Mouse (Mus musculus) kidney, embryonic 16.5 days (tissue): ENCODE results near the gene Tbl1x. TPM values are rescaled to one million over a fixed set of nuclear protein-coding genes. Genes with fewer than 3 reads are reported as not detected.
A peak's percentile ranks its signal among the peaks of the same experiment; 100 is the strongest.

Experiments
- ATAC-seq: fragments of 200-750 bp; cut with Nextera tagmentation; 2 replicates; pipeline ENCODE4 v1.8.0; 2017; ENCODE audit warnings: moderate TSS enrichment; ENCODE audit not compliant: low FRiP score, low TSS enrichment
- H3K27ac ChIP-seq: fragments of 300-500 bp; sonication (generic); 2 replicates; pipeline ENCODE4 v1.5.1; 2014; ENCODE audit warnings: low read length
- H3K27me3 ChIP-seq: fragments of 300-500 bp; sonication (generic); 2 replicates; pipeline ENCODE4 v1.6.1; 2014; ENCODE audit warnings: low read length, control low read depth, mixed read lengths; ENCODE audit not compliant: insufficient read depth
- H3K36me3 ChIP-seq: fragments of 300-500 bp; sonication (generic); 2 replicates; pipeline ENCODE4 v1.6.1; 2014; ENCODE audit warnings: low read length, control low read depth, mixed read lengths; ENCODE audit not compliant: insufficient read depth
- H3K4me1 ChIP-seq: fragments of 300-500 bp; sonication (generic); 2 replicates; pipeline ENCODE4 v1.6.1; 2014; ENCODE audit warnings: low read length, control low read depth, mixed read lengths; ENCODE audit not compliant: insufficient read depth
- H3K4me2 ChIP-seq: fragments of 300-500 bp; sonication (generic); replicated peaks from 2 replicates; pipeline ENCODE4 v1.6.1; 2014; ENCODE audit warnings: low read depth, low read length
- H3K4me3 ChIP-seq: fragments of 300-500 bp; sonication (generic); 2 replicates; pipeline ENCODE4 v1.5.1; 2014; ENCODE audit warnings: mild to moderate bottlenecking, low read length
- H3K9ac ChIP-seq: fragments of 300-500 bp; sonication (generic); replicated peaks from 2 replicates; pipeline ENCODE4 v1.6.1; 2014; ENCODE audit warnings: low read length
- H3K9me3 ChIP-seq: fragments of 300-500 bp; sonication (generic); 2 replicates; pipeline ENCODE4 v1.6.1; 2016; ENCODE audit warnings: low read length, control low read depth
- WGBS: fragments of 180-500 bp; shearing (Covaris S2); extraction: QIAGEN DNeasy Blood & Tissue Kit; methylation state at CpG from one replicate; pipeline ENCODE4 v1.1.7; 2014; 5-methylcytosine and 5-hydroxymethylcytosine counted together
- polyA plus RNA-seq: library from polyadenylated mRNA; unstranded; fragments of >200 nt; fragmentation: Nextera tagmentation; extraction: Ambion mirVana; gene quantifications from 2 replicates; pipeline ENCODE4 v1.2.1, GENCODE M21; 2015

Tbl1x gene
- polyA plus RNA-seq, 1 experiment from 2014 or later = 79.6 TPM

DNA sequence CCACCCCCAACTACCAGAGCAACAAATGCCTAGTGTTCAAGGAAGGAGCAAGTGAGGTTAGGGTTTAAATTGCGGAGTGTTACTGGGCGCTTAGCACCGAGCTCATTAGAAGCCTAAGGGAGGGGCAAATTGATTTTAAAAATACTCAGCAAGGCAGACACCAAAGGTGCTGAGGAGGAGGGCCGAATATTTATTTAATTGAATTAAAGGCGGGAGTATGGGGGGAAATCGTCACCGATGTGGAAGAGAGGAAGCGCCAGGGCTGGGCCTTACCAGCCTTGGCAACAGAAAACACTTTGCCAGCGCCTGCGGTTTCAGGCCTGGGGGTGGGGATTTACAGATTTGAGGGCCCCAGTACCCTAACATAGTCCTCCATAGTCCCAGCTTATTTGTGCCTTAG is 1.0 kb upstream of the Tbl1x start:
- ATAC-seq = no peak
- H3K4me1 ChIP-seq = 0 out of 2 replicates have a peak, but pooled peaks cover 19% of the 10 kb centered on the region
- no peaks in the 10 kb centered on the region for H3K9me3 ChIP-seq
- H3K9ac ChIP-seq = no peak overlapping the region
- no peaks in the 10 kb centered on the region for H3K27me3 ChIP-seq
- H3K27ac ChIP-seq = peak overlapping the region; percentile 90
- no peaks in the 10 kb centered on the region for H3K36me3 ChIP-seq
- WGBS = 22% methylated on average over 10 of the region's 10 CpGs
- peak overlapping the region; percentile 54 for H3K4me2 ChIP-seq
- H3K4me3 ChIP-seq = peak overlapping the region; percentile 60; the same call in 1 of the 2 replicates

DNA sequence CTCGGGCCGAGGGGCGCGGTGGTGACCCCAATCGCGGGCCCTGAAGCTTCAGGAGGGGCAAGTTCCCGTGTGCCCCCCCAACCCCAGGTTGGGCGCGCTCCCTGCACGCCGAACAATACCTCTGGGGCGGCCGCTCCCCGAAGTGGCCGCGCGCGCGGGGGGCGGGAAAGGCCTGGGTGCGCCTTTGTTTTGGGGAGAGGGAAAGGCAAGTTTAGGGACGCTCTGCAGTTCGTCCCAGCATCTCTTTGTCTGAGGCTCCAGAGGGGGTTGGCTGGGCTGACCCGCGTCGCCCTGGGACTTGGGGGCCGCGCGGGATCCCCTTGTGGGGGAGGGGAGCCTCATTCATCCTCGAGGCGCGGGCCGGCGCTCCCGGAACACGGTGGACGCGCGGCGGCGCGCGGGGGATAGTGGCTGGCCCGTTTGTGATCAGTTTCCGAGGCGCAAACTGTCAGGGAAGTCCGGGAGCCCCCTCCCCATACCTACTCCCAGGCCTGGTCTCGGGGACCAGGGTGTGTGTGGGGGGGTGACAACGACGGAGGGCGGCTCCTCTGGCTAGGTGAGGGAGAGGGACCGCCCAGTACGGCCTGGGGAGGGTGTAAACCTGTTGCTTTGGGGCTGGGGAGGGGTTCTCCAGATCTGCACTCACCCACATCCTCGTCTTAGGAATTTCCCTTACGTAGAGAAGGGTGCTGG is 634 bp downstream of the Tbl1x start:
- H3K9ac ChIP-seq = peak overlapping the region; percentile 67
- peak; percentile 16; the same call in 1 of the 2 replicates for ATAC-seq
- no peaks in the 10 kb centered on the region for H3K27me3 ChIP-seq
- H3K27ac ChIP-seq = peak overlapping the region; percentile 90
- H3K4me2 ChIP-seq = peak overlapping the region; percentile 57
- no peaks in the 10 kb centered on the region for H3K9me3 ChIP-seq
- H3K4me1 ChIP-seq = peaks cover 26% of the 10 kb centered on the region; the same call in 1 of the 2 replicates
- no peaks in the 10 kb centered on the region for H3K36me3 ChIP-seq
- H3K4me3 ChIP-seq = peak overlapping the region; percentile 60
- WGBS = 31% methylated on average over 51 of the region's 55 CpGs

DNA sequence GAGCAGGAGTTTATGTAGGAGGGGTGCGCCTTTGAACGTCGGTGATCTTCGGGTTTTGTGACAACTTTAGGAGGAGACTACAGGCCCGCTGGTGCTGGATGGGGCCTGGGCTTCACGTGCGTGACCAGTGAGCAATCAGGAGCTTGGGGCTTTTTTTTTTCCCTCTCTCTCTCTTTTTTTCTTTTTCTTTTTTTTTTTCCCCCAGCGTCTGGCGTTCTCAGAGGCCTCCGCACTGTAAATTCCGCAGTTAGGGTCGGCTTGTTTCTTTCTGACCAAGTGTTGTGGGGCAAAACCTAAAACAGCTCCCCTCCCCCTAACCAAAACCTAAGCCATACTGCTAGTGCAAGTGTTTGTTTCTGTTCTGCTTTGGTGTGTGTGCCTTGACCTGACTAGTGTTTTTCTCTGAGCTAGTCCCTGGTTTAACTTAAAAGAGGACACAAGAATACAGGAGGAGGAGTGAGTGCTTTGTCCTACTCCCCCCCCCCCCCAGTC is 1.2 kb downstream of the Tbl1x start:
- Histone ChIP-seq H3K4me2 (peak overlapping the region; percentile 57), H3K9ac (peak overlapping the region; percentile 67), H3K4me3 (peak overlapping the region; percentile 60), H3K36me3 (no peaks in the 10 kb centered on the region), H3K9me3 (no peaks in the 10 kb centered on the region), H3K27ac (peak overlapping the region; percentile 90), H3K4me1 (peaks cover 29% of the 10 kb centered on the region; the same call in 1 of the 2 replicates), H3K27me3 (no peaks in the 10 kb centered on the region)
- ATAC-seq = no peak
- WGBS = 17% methylated on average over 12 of the region's 12 CpGs

DNA sequence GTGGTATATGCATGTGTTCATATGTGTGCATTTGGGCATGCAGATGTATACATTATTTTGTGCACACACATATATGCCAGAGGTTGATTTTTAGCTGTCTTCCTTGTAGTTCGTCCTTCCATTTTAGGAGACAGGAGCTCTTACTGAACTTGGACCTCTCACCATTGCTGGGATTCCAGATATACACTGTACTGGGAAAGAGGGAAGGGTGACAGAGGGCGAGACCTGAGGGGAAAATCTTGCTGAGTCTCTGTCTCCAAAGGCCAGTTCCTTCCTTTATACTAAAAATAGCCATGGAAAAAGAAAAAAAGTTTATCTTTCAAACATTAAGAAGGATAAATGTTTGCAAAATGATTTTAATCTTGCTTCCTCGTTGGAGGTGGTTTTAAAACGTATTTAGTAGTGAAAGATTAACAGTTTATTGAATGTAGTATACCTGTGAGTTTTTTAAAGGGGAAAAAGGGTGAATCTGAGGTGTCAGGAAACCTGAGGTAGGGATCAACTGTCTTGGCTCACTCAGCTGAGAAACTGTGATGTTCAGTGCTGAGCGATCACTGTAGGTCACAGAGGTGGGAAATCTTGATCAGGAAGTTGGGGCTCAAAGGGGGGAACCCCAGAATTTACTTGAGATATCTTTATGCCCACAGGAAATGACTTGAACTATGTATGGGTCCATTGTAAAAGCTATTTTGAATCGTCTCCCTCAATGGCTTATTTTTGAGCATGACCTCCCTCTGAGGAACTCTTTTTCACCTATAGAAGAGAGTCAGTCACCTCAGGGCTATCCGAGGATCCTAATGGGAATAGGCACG is 6.7 kb downstream of the Tbl1x start:
- H3K36me3 ChIP-seq = no peaks in the 10 kb centered on the region
- no peaks in the 10 kb centered on the region for H3K27me3 ChIP-seq
- 40% methylated on average over 8 of the region's 8 CpGs for WGBS
- no peak for ATAC-seq
- no peak overlapping the region for H3K9ac ChIP-seq
- H3K4me2 ChIP-seq = no peak overlapping the region
- no peaks in the 10 kb centered on the region for H3K9me3 ChIP-seq
- peaks cover 34% of the 10 kb centered on the region for H3K4me1 ChIP-seq
- no peak overlapping the region for H3K4me3 ChIP-seq
- no peak overlapping the region for H3K27ac ChIP-seq

DNA sequence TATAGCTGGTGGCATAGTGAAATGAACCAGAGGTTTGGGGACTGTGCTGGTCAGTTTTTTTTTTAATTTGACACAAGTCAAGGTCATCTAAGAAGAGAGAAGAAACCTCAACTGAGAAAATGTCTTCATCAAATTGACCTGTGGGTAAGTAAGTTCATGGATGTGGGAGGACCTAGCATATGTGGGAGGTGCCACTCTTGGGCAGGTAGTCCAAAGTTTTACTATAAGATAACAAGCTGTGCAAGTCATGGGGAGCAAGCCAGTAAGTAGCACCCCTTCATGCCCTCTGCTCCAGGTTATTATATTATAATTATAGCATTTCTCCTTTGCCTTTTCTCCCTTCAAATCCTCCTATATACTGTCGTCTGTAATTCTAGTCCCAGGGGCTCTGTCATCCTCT is 8.1 kb downstream of the Tbl1x start:
- Histone ChIP-seq H3K4me1 (peaks cover 30% of the 10 kb centered on the region), H3K9ac (no peak overlapping the region), H3K27me3 (no peaks in the 10 kb centered on the region), H3K4me2 (no peak overlapping the region), H3K4me3 (no peak overlapping the region), H3K36me3 (no peaks in the 10 kb centered on the region), H3K9me3 (no peaks in the 10 kb centered on the region), H3K27ac (no peak overlapping the region)
- 82% methylated on average over 1 of the region's 1 CpGs for WGBS
- no peak for ATAC-seq

DNA sequence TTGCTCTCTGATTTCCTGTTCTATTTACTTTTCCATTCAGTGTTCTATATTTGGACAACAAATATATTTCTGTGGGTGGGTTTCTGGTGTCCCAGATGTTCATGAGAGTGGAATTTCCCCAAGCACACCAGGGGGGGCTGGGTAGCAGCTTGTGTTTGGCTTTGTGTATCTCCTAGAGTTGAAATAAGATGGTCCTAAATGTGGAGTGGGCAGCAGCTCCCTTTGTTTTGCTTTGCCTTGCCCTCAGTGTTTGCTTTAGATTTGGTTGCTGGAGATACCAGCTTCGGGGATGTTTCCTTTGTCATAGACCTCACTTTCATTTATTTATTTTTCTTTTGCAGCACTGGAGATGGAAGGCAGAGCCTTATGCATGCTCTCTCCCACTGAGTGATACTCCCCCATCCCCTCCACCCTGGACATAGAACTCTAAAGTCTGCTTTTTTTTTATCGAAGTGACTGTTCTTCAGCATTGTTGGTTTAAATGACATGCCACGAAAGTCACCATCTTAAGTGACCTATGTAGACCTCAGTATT is 12.1 kb downstream of the Tbl1x start:
- no peak overlapping the region; the same call in 1 of the 2 replicates for H3K27ac ChIP-seq

DNA sequence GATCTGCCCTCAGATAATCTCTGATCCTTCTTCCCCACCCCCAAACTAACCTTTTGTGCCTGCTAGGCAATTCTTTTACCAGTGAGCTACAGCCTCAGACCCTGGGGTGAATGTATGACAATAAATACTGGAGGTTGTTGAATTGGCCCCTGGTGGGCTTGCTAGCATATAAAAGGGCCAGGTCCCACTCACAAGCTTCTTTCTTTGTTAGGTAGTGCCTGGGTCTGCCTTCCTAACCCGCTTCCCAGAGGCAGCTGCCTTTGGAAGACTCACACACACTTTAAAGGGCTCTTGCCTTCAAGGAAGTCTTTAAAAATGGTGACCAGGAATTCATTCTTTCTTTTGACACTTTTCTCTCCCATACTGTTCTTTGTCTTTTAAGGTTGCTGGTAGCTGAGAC is 14.4 kb downstream of the Tbl1x start:
- no peak overlapping the region for H3K9ac ChIP-seq
- 0 out of 2 replicates have a peak, but pooled peaks cover 3% of the 10 kb centered on the region for H3K36me3 ChIP-seq
- ATAC-seq = no peak
- H3K27me3 ChIP-seq = no peaks in the 10 kb centered on the region
- no peaks in the 10 kb centered on the region for H3K9me3 ChIP-seq
- H3K27ac ChIP-seq = no peak overlapping the region
- WGBS = 56% methylated on average over 1 of the region's 1 CpGs
- no peak overlapping the region for H3K4me3 ChIP-seq
- H3K4me2 ChIP-seq = no peak overlapping the region
- 0 out of 2 replicates have a peak, but pooled peaks cover 10% of the 10 kb centered on the region for H3K4me1 ChIP-seq

More for the DNA sequence above, 12.1 kb downstream of the Tbl1x start:
- H3K9ac ChIP-seq = no peak overlapping the region
- H3K9me3 ChIP-seq = no peaks in the 10 kb centered on the region
- 36% methylated on average over 3 of the region's 3 CpGs for WGBS
- H3K36me3 ChIP-seq = 0 out of 2 replicates have a peak, but pooled peaks cover under 1% of the 10 kb centered on the region
- H3K4me1 ChIP-seq = peaks cover 14% of the 10 kb centered on the region; the same call in 1 of the 2 replicates
- no peak overlapping the region for H3K4me2 ChIP-seq
- H3K4me3 ChIP-seq = no peak overlapping the region
- H3K27me3 ChIP-seq = no peaks in the 10 kb centered on the region
- ATAC-seq = peak; percentile 49

DNA sequence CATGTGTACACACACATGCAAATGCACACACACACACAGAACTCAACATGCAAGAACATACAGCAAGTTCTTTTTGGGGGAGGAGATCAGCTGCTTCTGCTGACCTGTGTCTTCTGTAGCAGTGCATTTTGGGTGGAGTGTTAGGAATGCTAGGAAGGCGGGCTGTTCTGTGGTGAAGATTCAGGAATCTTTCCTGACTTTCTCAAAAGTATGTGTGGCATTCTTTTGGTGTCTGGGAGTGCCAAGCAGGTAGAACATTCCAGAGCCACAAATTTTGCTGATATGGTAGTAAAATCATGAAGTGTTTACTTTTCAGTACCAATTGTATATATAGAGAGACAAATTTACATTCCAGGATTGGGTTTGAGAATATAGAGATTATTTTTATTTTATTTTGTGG is 17.6 kb downstream of the Tbl1x start:
- Histone ChIP-seq H3K27ac (no peak overlapping the region), H3K27me3 (no peaks in the 10 kb centered on the region), H3K4me2 (no peak overlapping the region), H3K9ac (no peak overlapping the region), H3K4me3 (no peak overlapping the region), H3K36me3 (0 out of 2 replicates have a peak, but pooled peaks cover 3% of the 10 kb centered on the region), H3K9me3 (no peaks in the 10 kb centered on the region), H3K4me1 (no peaks in the 10 kb centered on the region)
- WGBS = 67% methylated on average over 1 of the region's 1 CpGs
- no peak for ATAC-seq

DNA sequence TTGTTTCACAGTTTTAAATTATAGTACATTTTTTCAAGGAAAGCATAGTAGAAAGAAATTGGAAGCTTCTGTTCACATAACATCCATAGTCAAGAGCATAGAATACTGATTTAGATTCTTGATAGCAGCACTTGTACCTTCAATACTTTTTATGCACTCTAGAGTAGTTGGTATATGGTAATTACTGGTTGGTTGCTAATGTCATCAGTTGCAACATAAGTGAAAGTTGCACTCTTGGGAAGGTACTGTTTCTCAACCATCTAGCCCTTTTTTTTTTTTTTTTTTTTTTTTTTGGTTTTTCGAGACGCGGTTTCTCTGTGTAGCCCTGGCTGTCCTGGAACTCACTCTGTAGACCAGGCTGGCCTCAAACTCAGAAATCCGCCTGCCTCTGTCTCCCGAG is 20.2 kb downstream of the Tbl1x start:
- H3K36me3 ChIP-seq = 0 out of 2 replicates have a peak, but pooled peaks cover 3% of the 10 kb centered on the region
- no peaks in the 10 kb centered on the region for H3K9me3 ChIP-seq
- H3K4me1 ChIP-seq = no peaks in the 10 kb centered on the region
- H3K27ac ChIP-seq = no peak overlapping the region
- H3K4me3 ChIP-seq = no peak overlapping the region
- WGBS = 92% methylated on average over 2 of the region's 5 CpGs
- no peaks in the 10 kb centered on the region for H3K27me3 ChIP-seq
- H3K9ac ChIP-seq = no peak overlapping the region
- no peak overlapping the region for H3K4me2 ChIP-seq
- ATAC-seq = no peak
